Mouse (Mus musculus): ENCODE measurements around the gene Abcc12. TPM values are rescaled to one million over a fixed set of nuclear protein-coding genes. Genes with fewer than 3 reads are reported as not detected.

Abcc12 gene
- total and polyA plus RNA-seq, 2 experiments from 2014 or later: 0.11 to 0.12 TPM

DNA sequence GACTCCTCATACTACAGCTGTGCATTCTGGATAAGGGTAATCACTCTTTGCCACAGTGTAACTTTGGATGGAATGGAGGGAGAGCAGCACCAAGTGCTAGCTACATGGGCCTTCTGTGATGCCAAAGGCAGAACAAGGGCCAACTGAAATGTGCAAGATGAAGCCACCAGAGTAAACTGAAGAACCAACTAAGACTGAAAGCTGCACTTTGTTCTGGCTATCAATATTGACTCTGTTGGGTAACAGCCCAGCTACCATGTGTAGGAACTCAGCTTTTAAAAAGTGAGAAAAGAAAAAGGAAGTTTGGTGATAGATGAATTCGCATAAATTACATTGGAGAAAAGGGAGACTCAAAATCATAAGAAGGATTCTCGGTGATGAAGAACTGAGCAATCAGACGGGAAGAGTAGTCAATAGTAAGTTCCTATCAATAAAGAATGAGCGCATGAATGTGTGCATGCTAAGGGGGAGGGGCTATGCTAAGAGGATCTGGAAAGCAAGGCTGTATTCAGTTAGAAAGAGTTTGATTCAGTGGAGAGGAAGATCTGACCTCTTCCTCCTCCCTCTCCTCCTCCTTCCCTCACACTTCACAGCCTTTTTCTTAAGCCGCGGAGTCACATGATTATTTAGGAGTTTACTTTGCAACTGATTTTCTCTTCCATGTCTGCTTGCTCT lies 34.7 kb upstream of the Abcc12 start:
- H3K4me2 ChIP-seq (ENCODE audit: low read depth, low read length, poor library complexity, severe bottlenecking): no peak overlapping the region

DNA sequence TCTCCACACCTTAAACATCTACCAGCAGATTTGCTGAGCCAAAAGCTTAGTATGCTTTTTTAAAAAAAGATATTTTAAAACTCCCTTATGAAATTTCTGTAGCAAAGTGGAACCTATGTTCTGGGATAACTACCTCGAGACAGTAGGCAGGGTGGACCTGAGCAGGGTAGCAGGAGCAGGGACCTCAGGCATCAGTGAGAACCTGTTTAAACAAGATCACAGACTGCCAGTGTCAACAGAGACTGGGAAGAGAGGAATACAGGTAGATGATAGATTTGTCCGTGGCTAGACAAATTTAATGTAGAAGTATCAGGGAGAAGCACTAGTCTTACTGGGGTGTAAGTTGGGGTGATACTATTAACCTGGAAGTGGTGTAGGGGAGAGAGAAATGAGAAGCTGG lies 33.3 kb upstream of the Abcc12 start:
- no peaks in the 10 kb centered on the region for H3K9me3 ChIP-seq (ENCODE audit: low read length)
- no peaks in the 10 kb centered on the region for H3K36me3 ChIP-seq (ENCODE audit: insufficient read depth, low read length)
- no peak for TF ChIP-seq CTCF (IDR thresholded peaks at IDR 0.05)
- ATAC-seq (ENCODE audit: low FRiP score): no peak
- H3K27me3 ChIP-seq (ENCODE audit: insufficient read depth, low read length): no peaks in the 10 kb centered on the region
- no peak overlapping the region for H3K9ac ChIP-seq (replicated peaks; ENCODE audit: low read length, poor library complexity, severe bottlenecking)
- no peak overlapping the region for H3K4me3 ChIP-seq (ENCODE audit: low read depth, low read length)
- 87% methylated on average over 2 of the region's 2 CpGs for WGBS
- no peak overlapping the region for H3K27ac ChIP-seq (ENCODE audit: low read depth, low read length)
- H3K4me1 ChIP-seq (ENCODE audit: insufficient read depth, low read length): no peaks in the 10 kb centered on the region
- DNase-seq (ENCODE audit: low spot score): no peak
- no peak overlapping the region for H3K4me2 ChIP-seq (ENCODE audit: low read depth, low read length, poor library complexity, severe bottlenecking)

More for the DNA sequence above, 34.7 kb upstream of the Abcc12 start:
- H3K9ac ChIP-seq (replicated peaks; ENCODE audit: low read length, poor library complexity, severe bottlenecking): no peak overlapping the region
- H3K9me3 ChIP-seq (ENCODE audit: low read length): no peaks in the 10 kb centered on the region
- TF ChIP-seq CTCF (IDR thresholded peaks at IDR 0.05): no peak
- H3K27me3 ChIP-seq (ENCODE audit: insufficient read depth, low read length): no peaks in the 10 kb centered on the region
- DNase-seq (ENCODE audit: low spot score): no peak
- H3K27ac ChIP-seq (ENCODE audit: low read depth, low read length): no peak overlapping the region
- H3K4me3 ChIP-seq (ENCODE audit: low read depth, low read length): no peak overlapping the region
- no peaks in the 10 kb centered on the region for H3K36me3 ChIP-seq (ENCODE audit: insufficient read depth, low read length)
- WGBS: 88% methylated on average over 6 of the region's 6 CpGs
- no peaks in the 10 kb centered on the region for H3K4me1 ChIP-seq (ENCODE audit: insufficient read depth, low read length)
- no peak for ATAC-seq (ENCODE audit: low FRiP score)

DNA sequence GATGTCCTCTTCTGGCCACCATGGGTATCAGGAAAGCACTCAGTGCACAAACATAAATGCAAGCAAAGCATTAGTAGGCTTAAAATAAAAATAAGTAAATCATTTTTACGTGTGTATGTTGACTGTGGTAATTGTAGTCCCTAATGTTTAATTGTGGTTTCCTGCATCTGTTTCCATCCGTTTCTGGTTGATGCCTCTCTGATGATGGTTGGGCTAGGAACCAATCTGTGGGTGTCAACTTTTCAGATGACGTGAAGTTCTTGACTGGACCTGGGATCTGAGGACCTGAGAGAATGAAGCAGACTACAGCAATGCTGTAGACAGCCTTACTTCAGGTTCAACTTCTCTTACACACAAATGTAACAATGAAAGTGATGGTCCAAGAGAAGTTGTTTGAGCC lies 24.2 kb upstream of the Abcc12 start:
- Histone ChIP-seq H3K9ac (replicated peaks; ENCODE audit: low read length, poor library complexity, severe bottlenecking) (no peak overlapping the region), H3K9me3 (ENCODE audit: low read length) (no peaks in the 10 kb centered on the region), H3K27ac (ENCODE audit: low read depth, low read length) (no peak overlapping the region), H3K4me2 (ENCODE audit: low read depth, low read length, poor library complexity, severe bottlenecking) (no peak overlapping the region), H3K27me3 (ENCODE audit: insufficient read depth, low read length) (no peaks in the 10 kb centered on the region), H3K4me1 (ENCODE audit: insufficient read depth, low read length) (no peaks in the 10 kb centered on the region), H3K36me3 (ENCODE audit: insufficient read depth, low read length) (no peaks in the 10 kb centered on the region), H3K4me3 (ENCODE audit: low read depth, low read length) (no peak overlapping the region)
- no peak for DNase-seq (ENCODE audit: low spot score)
- TF ChIP-seq CTCF (IDR thresholded peaks at IDR 0.05): no peak
- 82% methylated on average over 3 of the region's 3 CpGs for WGBS
- ATAC-seq (ENCODE audit: low FRiP score): no peak

GRCm38 (mm10) chr8:86603174-86603573 lies 22.7 kb upstream of the Abcc12 start:
- WGBS: 59% methylated on average over 2 of the region's 2 CpGs

DNA sequence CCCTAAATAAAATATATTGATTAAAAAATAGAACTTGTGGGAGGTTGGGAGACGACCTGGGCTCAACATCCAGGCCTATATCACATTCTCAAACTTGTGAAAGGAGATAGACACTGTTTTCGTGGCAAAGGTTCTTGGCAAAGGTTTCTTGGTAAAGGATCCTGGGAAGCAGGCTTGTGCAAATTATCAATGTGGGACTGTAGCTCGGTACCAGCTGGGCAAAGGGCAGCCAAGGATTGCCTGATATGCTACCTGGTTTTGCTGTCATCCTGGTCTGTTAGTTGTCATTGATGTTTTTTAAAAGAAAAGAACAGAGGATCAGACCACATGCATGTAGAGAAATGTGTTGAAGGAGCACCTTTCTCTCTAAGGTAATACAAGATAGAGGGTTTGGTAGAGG lies 19.8 kb upstream of the Abcc12 start:
- TF ChIP-seq CTCF (IDR thresholded peaks at IDR 0.05): no peak
- H3K27me3 ChIP-seq (ENCODE audit: insufficient read depth, low read length): no peaks in the 10 kb centered on the region
- no peak overlapping the region for H3K9ac ChIP-seq (replicated peaks; ENCODE audit: low read length, poor library complexity, severe bottlenecking)
- no peak for ATAC-seq (ENCODE audit: low FRiP score)
- H3K9me3 ChIP-seq (ENCODE audit: low read length): no peaks in the 10 kb centered on the region
- H3K27ac ChIP-seq (ENCODE audit: low read depth, low read length): no peak overlapping the region
- H3K4me2 ChIP-seq (ENCODE audit: low read depth, low read length, poor library complexity, severe bottlenecking): no peak overlapping the region
- no peak for DNase-seq (ENCODE audit: low spot score)
- H3K4me3 ChIP-seq (ENCODE audit: low read depth, low read length): no peak overlapping the region
- H3K36me3 ChIP-seq (ENCODE audit: insufficient read depth, low read length): no peaks in the 10 kb centered on the region
- 80% methylated on average over 3 of the region's 3 CpGs for WGBS
- H3K4me1 ChIP-seq (ENCODE audit: insufficient read depth, low read length): no peaks in the 10 kb centered on the region

More at GRCm38 (mm10) chr8:86603174-86603573, 22.7 kb upstream of the Abcc12 start:
- ATAC-seq (ENCODE audit: low FRiP score): no peak
- Histone ChIP-seq H3K4me1 (ENCODE audit: insufficient read depth, low read length) (no peaks in the 10 kb centered on the region), H3K27me3 (ENCODE audit: insufficient read depth, low read length) (no peaks in the 10 kb centered on the region), H3K9ac (replicated peaks; ENCODE audit: low read length, poor library complexity, severe bottlenecking) (no peak overlapping the region), H3K36me3 (ENCODE audit: insufficient read depth, low read length) (no peaks in the 10 kb centered on the region), H3K4me3 (ENCODE audit: low read depth, low read length) (no peak overlapping the region), H3K9me3 (ENCODE audit: low read length) (no peaks in the 10 kb centered on the region), H3K4me2 (ENCODE audit: low read depth, low read length, poor library complexity, severe bottlenecking) (no peak overlapping the region), H3K27ac (ENCODE audit: low read depth, low read length) (no peak overlapping the region)
- no peak for TF ChIP-seq CTCF (IDR thresholded peaks at IDR 0.05)
- DNase-seq (ENCODE audit: low spot score): no peak

- Histone ChIP-seq H3K36me3 (ENCODE audit: insufficient read depth, low read length) (no peaks in the 10 kb centered on the region), H3K9me3 (ENCODE audit: low read length) (no peaks in the 10 kb centered on the region), H3K4me1 (ENCODE audit: insufficient read depth, low read length) (no peaks in the 10 kb centered on the region), H3K27ac (ENCODE audit: low read depth, low read length) (no peak overlapping the region), H3K9ac (replicated peaks; ENCODE audit: low read length, poor library complexity, severe bottlenecking) (no peak overlapping the region), H3K4me3 (ENCODE audit: low read depth, low read length) (no peak overlapping the region), H3K4me2 (ENCODE audit: low read depth, low read length, poor library complexity, severe bottlenecking) (no peak overlapping the region), H3K27me3 (ENCODE audit: insufficient read depth, low read length) (no peaks in the 10 kb centered on the region)
- no peak for DNase-seq (ENCODE audit: low spot score)
- ATAC-seq (ENCODE audit: low FRiP score): no peak
- no peak for TF ChIP-seq CTCF (IDR thresholded peaks at IDR 0.05)
- 89% methylated on average over 6 of the region's 6 CpGs for WGBS
Observed at GRCm38 (mm10) chr8:86599299-86599698, 18.8 kb upstream of the Abcc12 start.
